Mouse (Mus musculus) kidney, adult 2 months (tissue): Measurements from ENCODE around the gene Tspan2. TPM values are rescaled to one million over a fixed set of nuclear protein-coding genes. Genes with fewer than 3 reads are reported as not detected.
A peak's percentile ranks its signal among the peaks of the same experiment; 100 is the strongest.

Experiments
- DNase-seq: peaks from one replicate; pipeline ENCODE4 v3.0.0; 2021
- H3K27ac ChIP-seq: fragments of 200-500 bp; 2 replicates; pipeline ENCODE4 v1.5.1; 2012; ENCODE audit warnings: low read depth, low read length, control low read depth, inconsistent platforms; ENCODE audit not compliant: insufficient read depth
- H3K27me3 ChIP-seq: fragments of 200-500 bp; replicated peaks from 2 replicates; pipeline ENCODE4 v1.6.1; 2012; ENCODE audit warnings: mild to moderate bottlenecking, moderate library complexity, low read length, inconsistent platforms; ENCODE audit not compliant: control insufficient read depth, insufficient read depth
- H3K36me3 ChIP-seq: fragments of 200-500 bp; 2 replicates; pipeline ENCODE4 v1.6.1; 2012; ENCODE audit warnings: mild to moderate bottlenecking, moderate library complexity, low read length, inconsistent platforms; ENCODE audit not compliant: control insufficient read depth, insufficient read depth
- H3K4me1 ChIP-seq: fragments of 200-500 bp; 2 replicates; pipeline ENCODE4 v1.6.1; 2011; ENCODE audit warnings: low read length; ENCODE audit not compliant: control insufficient read depth, insufficient read depth
- H3K4me3 ChIP-seq: fragments of 200-500 bp; 2 replicates; pipeline ENCODE4 v1.5.1; 2011; ENCODE audit warnings: mild to moderate bottlenecking, low read depth, low read length, control low read depth; ENCODE audit not compliant: insufficient read depth
- CTCF ChIP-seq: fragments of 200-500 bp; conservative IDR thresholded peaks from 2 replicates; pipeline ENCODE4 v1.5.1; 2011; ENCODE audit warnings: low read depth, mild to moderate bottlenecking, control low read depth, low read length, moderate library complexity, mixed read lengths; ENCODE audit not compliant: insufficient read depth, insufficient read length
- POLR2A ChIP-seq: fragments of 200-500 bp; IDR thresholded peaks from one replicate; pipeline ENCODE4 v1.6.1; 2011; ENCODE audit warnings: low read depth, low read length, control low read depth
- WGBS: fragments of 180-500 bp; shearing (Covaris S2); methylation state at CpG from one replicate; pipeline ENCODE4 v1.1.7; 2018; 5-methylcytosine and 5-hydroxymethylcytosine counted together
- polyA plus RNA-seq: library from polyadenylated mRNA; depleted of rRNA; stranded (reverse); fragments of >200 nt; gene quantifications from 2 replicates; pipeline ENCODE4 v1.2.3, GENCODE M21; 2012

Tspan2 gene
- polyA plus RNA-seq, 1 experiment = 3.0 TPM

GRCm38 (mm10) chr3:102751536-102751935, 17.2 kb downstream of the Tspan2 start:
- Histone ChIP-seq H3K27ac (no peak overlapping the region), H3K4me1 (no peaks in the 10 kb centered on the region), H3K36me3 (no peaks in the 10 kb centered on the region), H3K27me3 (no peaks in the 10 kb centered on the region), H3K4me3 (no peak overlapping the region)
- WGBS = 93% methylated on average over 3 of the region's 3 CpGs
- TF ChIP-seq POLR2A (no peak), CTCF (no peak)
- DNase-seq = no peak

GRCm38 (mm10) chr3:102752053-102752452, 17.7 kb downstream of the Tspan2 start:
- Histone ChIP-seq H3K27me3 (no peaks in the 10 kb centered on the region), H3K4me3 (no peak overlapping the region), H3K36me3 (no peaks in the 10 kb centered on the region), H3K27ac (no peak overlapping the region), H3K4me1 (no peaks in the 10 kb centered on the region)
- WGBS = 96% methylated on average over 4 of the region's 4 CpGs
- DNase-seq = no peak
- TF ChIP-seq POLR2A (no peak), CTCF (no peak)

- Histone ChIP-seq H3K27ac (no peak overlapping the region), H3K4me1 (no peaks in the 10 kb centered on the region), H3K27me3 (no peaks in the 10 kb centered on the region), H3K4me3 (no peak overlapping the region), H3K36me3 (no peaks in the 10 kb centered on the region)
- 72% methylated on average over 5 of the region's 5 CpGs for WGBS
- TF ChIP-seq CTCF (no peak), POLR2A (no peak)
- no peak for DNase-seq
These were observed 18.1 kb downstream of the Tspan2 start for GRCm38 (mm10) chr3:102752457-102752856.

GRCm38 (mm10) chr3:102755801-102756200, 21.5 kb downstream of the Tspan2 start:
- WGBS = 30% methylated on average over 1 of the region's 1 CpGs
- TF ChIP-seq POLR2A = no peak
- TF ChIP-seq CTCF = no peak
- H3K4me3 ChIP-seq = no peak overlapping the region
- H3K27ac ChIP-seq = no peak overlapping the region
- no peaks in the 10 kb centered on the region for H3K27me3 ChIP-seq
- H3K36me3 ChIP-seq = no peaks in the 10 kb centered on the region
- no peaks in the 10 kb centered on the region for H3K4me1 ChIP-seq
- peak; percentile 8 for DNase-seq

GRCm38 (mm10) chr3:102757019-102757418, 22.7 kb downstream of the Tspan2 start:
- no peak for TF ChIP-seq CTCF
- TF ChIP-seq POLR2A = no peak
- Histone ChIP-seq H3K4me3 (no peak overlapping the region), H3K4me1 (no peaks in the 10 kb centered on the region), H3K27ac (no peak overlapping the region), H3K36me3 (no peaks in the 10 kb centered on the region), H3K27me3 (no peaks in the 10 kb centered on the region)
- 84% methylated on average over 6 of the region's 6 CpGs for WGBS
- DNase-seq = no peak

- H3K4me3 ChIP-seq = no peak overlapping the region
- TF ChIP-seq POLR2A (no peak), CTCF (no peak)
- DNase-seq = no peak
- no peak overlapping the region for H3K27ac ChIP-seq
- no peaks in the 10 kb centered on the region for H3K36me3 ChIP-seq
- H3K27me3 ChIP-seq = no peaks in the 10 kb centered on the region
- H3K4me1 ChIP-seq = no peaks in the 10 kb centered on the region
- WGBS = 82% methylated on average over 3 of the region's 3 CpGs
These were observed 25.9 kb downstream of the Tspan2 start for GRCm38 (mm10) chr3:102760236-102760635.

GRCm38 (mm10) chr3:102762388-102762787, 28.1 kb downstream of the Tspan2 start:
- 73% methylated on average over 3 of the region's 3 CpGs for whole genome bisulfite sequencing
- no peaks in the 10 kb centered on the region for H3K27me3 ChIP-seq
- DNase-seq = no peak
- H3K4me3 ChIP-seq = no peak overlapping the region
- H3K4me1 ChIP-seq = no peaks in the 10 kb centered on the region
- no peaks in the 10 kb centered on the region for H3K36me3 ChIP-seq
- TF ChIP-seq POLR2A = no peak
- no peak for TF ChIP-seq CTCF
- H3K27ac ChIP-seq = no peak overlapping the region

- Histone ChIP-seq H3K4me1 (no peaks in the 10 kb centered on the region), H3K27ac (no peak overlapping the region), H3K4me3 (no peak overlapping the region), H3K36me3 (no peaks in the 10 kb centered on the region), H3K27me3 (no peaks in the 10 kb centered on the region)
- TF ChIP-seq POLR2A (no peak), CTCF (no peak)
- no peak for DNase-seq
- 49% methylated on average over 10 of the region's 10 CpGs for WGBS
These were observed 29.5 kb downstream of the Tspan2 start for GRCm38 (mm10) chr3:102763713-102764400.
